Mouse (Mus musculus) monocyte, adult 2 months (primary cell): Measurements from ENCODE around the gene Smim24.

Experiments
- DNase-seq, 2 experiments: peaks; one replicate each; pipeline ENCODE4 v3.0.0; 2022; ENCODE audit warnings: low spot score in 2 of 2, low read depth in 1 of 2

Smim24 gene

GRCm38 (mm10) chr10:81407539-81408423 is 14.9 kb downstream of the Smim24 start:
- peak; percentile 89 to 90 for DNase-seq

GRCm38 (mm10) chr10:81408424-81408729 is 15.5 kb downstream of the Smim24 start:
- DNase-seq: no peak

- peak; percentile 64 to 72 for DNase-seq
These were observed 16.0 kb downstream of the Smim24 start for GRCm38 (mm10) chr10:81408871-81409291.

- DNase-seq: no peak
These were observed 16.5 kb downstream of the Smim24 start for GRCm38 (mm10) chr10:81409330-81409729.

GRCm38 (mm10) chr10:81410350-81410749 is 17.5 kb downstream of the Smim24 start:
- DNase-seq: no peak

GRCm38 (mm10) chr10:81410981-81411380 is 18.1 kb downstream of the Smim24 start:
- no peak for DNase-seq

GRCm38 (mm10) chr10:81411471-81412400 is 18.9 kb downstream of the Smim24 start:
- no peak for DNase-seq

- DNase-seq: no peak
These were observed 19.9 kb downstream of the Smim24 start for GRCm38 (mm10) chr10:81412586-81413309.

- peak in 1 of 2 experiments; percentile 47 for DNase-seq
These were observed 20.7 kb downstream of the Smim24 start for GRCm38 (mm10) chr10:81413310-81414261.

- DNase-seq: no peak
These were observed 21.8 kb downstream of the Smim24 start for GRCm38 (mm10) chr10:81414682-81415081.

GRCm38 (mm10) chr10:81415146-81415545 is 22.3 kb downstream of the Smim24 start:
- DNase-seq: no peak

- DNase-seq: no peak
These were observed 22.9 kb downstream of the Smim24 start for GRCm38 (mm10) chr10:81415549-81416310.

- DNase-seq: no peak
These were observed 23.9 kb downstream of the Smim24 start for GRCm38 (mm10) chr10:81416581-81417226.

GRCm38 (mm10) chr10:81417227-81418215 is 24.7 kb downstream of the Smim24 start:
- DNase-seq: no peak

GRCm38 (mm10) chr10:81418216-81419070 is 25.6 kb downstream of the Smim24 start:
- DNase-seq: no peak

GRCm38 (mm10) chr10:81419111-81419928 is 26.5 kb downstream of the Smim24 start:
- no peak for DNase-seq
